Mouse (Mus musculus) ES-E14 (cell line): ENCODE data around the gene Morf4l2. TPM values are rescaled to one million over a fixed set of nuclear protein-coding genes. Genes with fewer than 3 reads are reported as not detected.
A peak's percentile ranks its signal among the peaks of the same experiment; 100 is the strongest.

ENCODE experiments used
- DNase-seq: peaks from one replicate; pipeline ENCODE4 v3.0.0-alpha.2; 2013; ENCODE audit warnings: low read depth, low spot score
- H3K27ac ChIP-seq: 2 replicates; pipeline ENCODE4 v1.5.1; 2012; ENCODE audit warnings: low read depth, mild to moderate bottlenecking, low read length, moderate library complexity, mixed read lengths; ENCODE audit not compliant: poor library complexity, insufficient read depth, severe bottlenecking
- H3K36me3 ChIP-seq: 2 replicates; pipeline ENCODE4 v1.6.1; 2012; ENCODE audit warnings: mild to moderate bottlenecking, low read length, moderate library complexity, mixed read lengths; ENCODE audit not compliant: control insufficient read depth, poor library complexity, insufficient read depth, severe bottlenecking
- H3K4me1 ChIP-seq, 2 experiments: fragments of 150-350 bp in 1 of 2; sonication (generic) in 1 of 2; 2 replicates each; pipeline ENCODE4 v1.6.1; 2012; ENCODE audit warnings: low read length in 2 of 2, mild to moderate bottlenecking in 1 of 2, mixed read lengths in 1 of 2; ENCODE audit not compliant: control insufficient read depth in 2 of 2, insufficient read depth in 2 of 2, poor library complexity in 1 of 2
- H3K4me3 ChIP-seq, 2 experiments: fragments of 150-350 bp in 1 of 2; sonication (generic) in 1 of 2; 2 replicates each; pipeline ENCODE4 v1.5.1; 2012; ENCODE audit warnings: low read length in 2 of 2, low read depth in 1 of 2, mild to moderate bottlenecking in 1 of 2, mixed read lengths in 1 of 2; ENCODE audit not compliant: insufficient read depth in 1 of 2, poor library complexity in 1 of 2, severe bottlenecking in 1 of 2
- H3K9ac ChIP-seq: 2 replicates; pipeline ENCODE4 v1.6.1; 2012; ENCODE audit warnings: low read depth, mild to moderate bottlenecking, low read length, mixed read lengths; ENCODE audit not compliant: poor library complexity, insufficient read depth, severe bottlenecking
- H3K9me3 ChIP-seq: fragments of 150-350 bp; sonication (generic); 2 replicates; pipeline ENCODE4 v1.6.1; 2012; ENCODE audit warnings: low read depth, mild to moderate bottlenecking, low read length; ENCODE audit not compliant: control insufficient read depth, insufficient read depth
- CHD2 ChIP-seq: IDR thresholded peaks from 2 replicates; pipeline ENCODE4 v1.6.1; 2014; ENCODE audit warnings: mild to moderate bottlenecking, low read depth, low read length, inconsistent platforms
- HCFC1 ChIP-seq: IDR thresholded peaks from 2 replicates; pipeline ENCODE4 v1.6.1; 2012; ENCODE audit warnings: low read length, inconsistent platforms, borderline replicate concordance; ENCODE audit not compliant: insufficient read depth
- MAFK ChIP-seq: IDR thresholded peaks from 2 replicates; pipeline ENCODE4 v1.6.1; 2014; ENCODE audit warnings: mild to moderate bottlenecking, low read depth, low read length, inconsistent platforms; ENCODE audit not compliant: insufficient read depth
- ZC3H11A ChIP-seq: IDR thresholded peaks from 2 replicates; pipeline ENCODE4 v1.6.1; 2012; ENCODE audit warnings: low read depth, mild to moderate bottlenecking, inconsistent platforms, low read length, borderline replicate concordance
- ZNF384 ChIP-seq: IDR thresholded peaks from 2 replicates; pipeline ENCODE4 v1.6.1; 2012; ENCODE audit warnings: low read depth, low read length, inconsistent platforms
- in situ Hi-C, 2 experiments: fragments of 600-800 bp; cut with MboI; formaldehyde crosslinking; loops; one replicate each; pipeline ENCODE4 v1.15.1; 2025; ENCODE audit warnings: low sequenced_read_pairs in 2 of 2, inconsistent platforms in 1 of 2; ENCODE audit not compliant: unreplicated experiment in 2 of 2
- total RNA-seq: library from RNA; depleted of rRNA; stranded (reverse); fragments of 300-350 nt; gene quantifications from 2 replicates; pipeline ENCODE4 v1.2.3, GENCODE M21; 2012

Gene Morf4l2
- total RNA-seq, 1 experiment = 337 TPM

DNA sequence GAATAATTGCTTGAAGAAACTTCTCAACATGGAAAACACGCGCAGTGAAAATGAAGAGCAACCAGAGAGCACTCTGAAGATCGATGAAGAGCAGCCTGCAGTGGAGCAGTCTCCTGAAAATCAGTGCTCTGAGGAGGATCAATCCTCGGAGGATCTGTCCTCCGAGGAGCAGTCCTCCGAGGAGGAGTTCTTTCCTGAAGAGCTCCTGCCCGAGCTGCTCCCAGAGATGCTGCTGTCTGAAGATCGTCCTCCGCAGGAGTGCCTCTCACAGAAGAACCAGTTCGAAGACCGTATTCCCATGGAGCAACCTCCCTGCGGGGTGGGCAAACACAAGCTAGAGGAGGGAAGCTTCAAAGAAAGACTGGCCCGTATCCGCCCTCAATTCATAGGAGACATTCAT lies 34.7 kb downstream of the Morf4l2 start:
- in situ Hi-C loops = no loop called here
- DNase-seq = no peak
- no peak overlapping the region for H3K27ac ChIP-seq

DNA sequence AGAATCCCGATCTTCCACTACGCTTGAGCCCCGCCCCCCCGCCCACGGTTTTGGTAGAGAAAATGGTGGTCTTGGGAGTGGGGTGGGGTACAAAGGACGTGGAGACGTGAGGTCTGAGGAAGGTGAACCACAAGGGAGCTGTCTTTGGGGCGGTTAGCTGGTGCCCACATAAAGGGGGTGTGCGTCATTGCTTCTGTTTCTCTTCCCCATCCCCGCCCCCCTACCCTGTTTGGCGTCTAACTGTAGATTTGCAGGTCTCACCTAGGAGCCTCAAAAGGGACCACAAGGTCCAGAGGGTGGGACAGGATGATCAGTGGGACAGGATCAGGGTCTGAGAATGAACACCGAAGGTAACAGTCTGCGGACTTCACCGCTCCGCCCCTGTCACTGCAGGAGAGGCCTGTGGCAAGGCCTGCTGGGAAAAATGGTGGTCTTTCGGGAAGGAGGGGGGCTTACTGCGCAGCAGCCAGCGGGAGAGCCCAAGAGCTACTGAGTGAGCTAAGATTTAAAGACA lies 35.3 kb downstream of the Morf4l2 start:
- TF ChIP-seq ZC3H11A (no peak), CHD2 (no peak), MAFK (no peak), ZNF384 (no peak), HCFC1 (no peak)
- in situ Hi-C loops = no loop called here
- H3K9ac ChIP-seq = peak overlapping the region; percentile 58
- H3K9me3 ChIP-seq = no peaks in the 10 kb centered on the region
- peak overlapping the region; percentile 67 to 79 for H3K4me3 ChIP-seq
- no peaks in the 10 kb centered on the region for H3K36me3 ChIP-seq
- DNase-seq = peak; percentile 19
- H3K27ac ChIP-seq = no peak overlapping the region
- no peaks in the 10 kb centered on the region for H3K4me1 ChIP-seq

More for the DNA sequence above, 34.7 kb downstream of the Morf4l2 start:
- no peaks in the 10 kb centered on the region for H3K36me3 ChIP-seq
- no peaks in the 10 kb centered on the region for H3K4me1 ChIP-seq
- H3K9ac ChIP-seq = peak overlapping the region; percentile 58; the same call in 1 of the 2 replicates
- peak overlapping the region; percentile 67 to 79 for H3K4me3 ChIP-seq
- TF ChIP-seq HCFC1 (no peak), ZC3H11A (no peak), ZNF384 (no peak), CHD2 (no peak), MAFK (no peak)
- no peaks in the 10 kb centered on the region for H3K9me3 ChIP-seq

DNA sequence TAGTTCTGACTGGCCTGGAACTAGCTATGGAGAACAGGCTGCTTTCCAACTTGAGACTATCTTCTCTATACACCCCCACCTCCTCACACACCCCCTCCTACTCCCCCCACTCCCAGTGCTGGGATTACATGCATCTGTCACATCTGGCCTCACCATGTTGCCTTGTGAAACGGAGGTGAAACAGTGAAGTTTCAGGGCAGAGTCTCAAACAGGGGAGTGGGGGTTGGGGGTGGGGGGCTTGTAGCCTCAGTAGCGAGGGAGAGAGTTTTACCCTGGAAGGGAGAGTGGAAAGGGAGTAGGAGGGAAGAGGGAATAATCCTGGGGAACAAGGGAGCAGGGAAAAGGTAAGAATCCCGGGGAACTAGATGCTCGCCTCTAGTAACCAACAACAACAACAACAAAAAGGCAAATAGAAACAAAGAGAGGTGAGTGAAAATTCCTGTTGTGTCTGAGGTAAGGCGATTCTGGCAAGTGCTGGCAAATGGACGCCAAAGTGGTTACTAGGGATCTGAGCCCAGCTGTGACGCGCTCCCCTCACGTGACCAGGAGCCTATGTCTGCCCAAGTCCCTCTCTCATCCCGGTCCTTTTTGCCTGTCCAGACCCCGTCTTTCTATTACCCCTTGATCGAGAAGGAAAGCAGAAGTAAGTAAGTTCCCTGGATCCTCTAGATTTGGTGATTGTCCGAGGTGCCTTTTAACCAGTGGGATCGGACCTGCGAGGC lies 35.9 kb downstream of the Morf4l2 start, which contains the start of gene Tceal1:
Gene Tceal1 (plus strand): TSS at position 537 of the 722 bp plus-strand sequence.
- no peaks in the 10 kb centered on the region for H3K4me1 ChIP-seq
- no peaks in the 10 kb centered on the region for H3K36me3 ChIP-seq
- no peak within 1 kb of the TSS for H3K27ac ChIP-seq
- no peaks in the 10 kb centered on the region for H3K9me3 ChIP-seq
- peak; percentile 13 for DNase-seq
- TF ChIP-seq ZC3H11A (no peak), MAFK (no peak), ZNF384 (no peak), CHD2 (no peak)
- H3K9ac ChIP-seq = peak within 1 kb of the TSS; percentile 58
- in situ Hi-C loops = no loop called here
- peak within 1 kb of the TSS; percentile 67 to 79 for H3K4me3 ChIP-seq

DNA sequence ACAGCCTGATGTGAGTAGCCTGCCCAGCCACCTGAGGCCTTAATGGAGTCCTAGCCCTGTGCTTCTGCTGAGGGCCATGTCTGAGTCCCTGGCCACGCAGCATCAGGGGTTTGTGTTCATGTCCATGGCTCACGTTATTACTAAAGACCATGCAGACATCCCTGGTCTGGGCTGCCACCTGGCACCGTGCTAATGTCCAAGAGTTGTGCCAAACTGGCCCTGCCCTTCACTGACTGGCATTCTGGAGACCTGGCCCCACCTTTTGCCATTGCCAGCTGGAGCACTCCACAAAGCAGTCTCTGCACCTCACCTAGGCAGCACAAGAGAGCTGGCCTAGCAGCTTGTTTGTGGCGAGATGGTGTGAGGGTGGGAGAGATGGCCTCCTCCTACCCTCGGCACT lies 50.3 kb downstream of the Morf4l2 start:
- no peak overlapping the region for H3K27ac ChIP-seq
- no peak overlapping the region for H3K4me3 ChIP-seq
- no peak for DNase-seq
- no peaks in the 10 kb centered on the region for H3K9me3 ChIP-seq
- H3K4me1 ChIP-seq = no peaks in the 10 kb centered on the region
- no peak overlapping the region for H3K9ac ChIP-seq
- no peaks in the 10 kb centered on the region for H3K36me3 ChIP-seq
- TF ChIP-seq ZNF384 (no peak), MAFK (no peak), CHD2 (no peak), HCFC1 (no peak), ZC3H11A (no peak)
- in situ Hi-C loops = no loop called here
